Mouse (Mus musculus) cerebral cortex, adult 2 months (tissue): ENCODE data around the gene Cacna1i.

ENCODE experiments used
- WGBS: fragments of 180-500 bp; shearing (Covaris S2); methylation state at CpG from one replicate; pipeline ENCODE4 v1.1.7; 2018; 5-methylcytosine and 5-hydroxymethylcytosine counted together

Cacna1i gene

GRCm38 (mm10) chr15:80327743-80328540, 40.9 kb downstream of the Cacna1i start:
- WGBS, result 67% methylated on average over 13 of the region's 13 CpGs

- WGBS, result 81% methylated on average over 3 of the region's 3 CpGs
Observed at GRCm38 (mm10) chr15:80330276-80330675, 43.2 kb downstream of the Cacna1i start.

DNA sequence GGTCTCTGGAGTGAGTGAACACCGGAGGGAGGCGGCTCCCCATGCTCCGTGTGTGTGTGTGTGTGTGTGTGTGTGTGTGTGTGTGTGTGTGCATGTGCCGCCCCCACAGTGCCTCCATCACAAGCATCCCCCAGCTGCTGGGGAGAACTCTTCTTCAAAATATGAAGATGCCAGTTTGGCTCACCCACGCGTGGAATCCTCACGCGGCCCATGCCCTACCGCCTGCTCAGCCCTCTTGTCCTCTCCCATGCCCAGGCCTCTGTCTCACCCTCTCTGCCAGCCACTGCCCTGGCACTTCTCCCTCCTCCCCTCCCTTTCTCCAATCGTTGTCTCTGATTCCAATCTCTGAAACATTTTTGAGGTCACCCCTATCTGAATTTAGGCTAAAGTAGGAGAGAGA, 47.7 kb downstream of the Cacna1i start:
- 55% methylated on average over 10 of the region's 10 CpGs for WGBS

GRCm38 (mm10) chr15:80335196-80335595, 48.2 kb downstream of the Cacna1i start:
- WGBS, result 53% methylated on average over 7 of the region's 7 CpGs

- 79% methylated on average over 2 of the region's 2 CpGs for WGBS
Observed at GRCm38 (mm10) chr15:80340348-80340747, 53.3 kb downstream of the Cacna1i start.

GRCm38 (mm10) chr15:80342394-80342793, 55.4 kb downstream of the Cacna1i start:
- 80% methylated on average over 4 of the region's 4 CpGs for WGBS

- 47% methylated on average over 10 of the region's 10 CpGs for WGBS
Observed at GRCm38 (mm10) chr15:80343031-80343430, 56.0 kb downstream of the Cacna1i start.

- 93% methylated on average over 5 of the region's 5 CpGs for WGBS
Observed at GRCm38 (mm10) chr15:80343731-80344130, 56.7 kb downstream of the Cacna1i start.

GRCm38 (mm10) chr15:80346510-80346909, 59.5 kb downstream of the Cacna1i start:
- 88% methylated on average over 7 of the region's 7 CpGs for WGBS

DNA sequence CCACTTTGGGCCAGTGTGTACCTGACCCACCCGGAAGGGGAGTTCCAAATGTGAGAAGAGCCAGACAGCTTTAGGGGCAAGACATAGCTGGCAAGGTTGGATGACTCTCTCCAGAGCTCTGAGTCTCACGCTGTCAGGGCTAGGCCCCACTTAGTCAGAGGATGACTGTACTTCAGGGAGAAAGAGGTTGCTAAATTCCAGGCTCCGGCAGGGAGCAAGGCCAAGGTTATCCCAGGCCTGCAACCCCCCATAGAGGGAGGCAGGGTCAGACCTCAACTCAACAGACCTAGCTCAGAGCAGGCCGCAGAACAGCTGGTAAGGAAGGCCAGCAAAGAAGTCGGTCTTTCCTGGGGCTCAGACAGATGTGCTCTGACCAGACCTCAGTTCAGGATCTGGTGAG, 63.4 kb downstream of the Cacna1i start:
- WGBS, result 74% methylated on average over 5 of the region's 5 CpGs

- 58% methylated on average over 19 of the region's 19 CpGs for WGBS
Observed at GRCm38 (mm10) chr15:80358798-80359197, 71.8 kb downstream of the Cacna1i start.

DNA sequence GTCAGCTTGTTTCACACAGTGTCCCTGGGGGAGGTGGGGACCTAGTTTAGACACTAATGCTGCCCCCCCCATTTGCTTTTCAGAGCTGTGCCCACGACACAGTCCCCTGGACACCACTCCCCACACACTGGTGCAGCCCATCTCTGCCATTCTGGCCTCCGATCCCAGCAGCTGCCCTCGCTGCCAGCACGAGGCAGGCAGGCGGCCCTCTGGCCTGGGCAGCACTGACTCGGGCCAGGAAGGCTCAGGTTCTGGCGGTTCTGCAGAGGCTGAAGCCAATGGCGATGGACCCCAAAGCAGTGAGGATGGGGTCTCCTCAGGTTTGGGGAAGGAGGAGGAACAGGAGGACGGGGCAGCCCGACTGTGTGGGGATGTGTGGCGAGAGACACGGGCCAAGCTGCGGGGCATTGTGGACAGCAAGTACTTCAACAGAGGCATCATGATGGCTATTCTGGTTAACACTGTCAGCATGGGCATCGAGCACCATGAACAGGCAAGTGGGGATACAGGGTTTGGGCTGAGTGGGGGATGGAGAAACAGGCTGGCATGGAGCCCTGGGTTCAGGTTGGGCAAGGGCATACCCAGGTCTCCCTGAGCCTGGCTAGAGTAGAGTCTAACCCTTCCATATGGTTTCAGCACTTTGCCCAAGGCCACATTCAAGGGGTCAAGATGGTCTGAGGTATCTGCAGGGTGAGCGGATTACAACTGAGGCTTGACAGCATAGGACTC, 74.9 kb downstream of the Cacna1i start:
- WGBS, result 82% methylated on average over 15 of the region's 15 CpGs

DNA sequence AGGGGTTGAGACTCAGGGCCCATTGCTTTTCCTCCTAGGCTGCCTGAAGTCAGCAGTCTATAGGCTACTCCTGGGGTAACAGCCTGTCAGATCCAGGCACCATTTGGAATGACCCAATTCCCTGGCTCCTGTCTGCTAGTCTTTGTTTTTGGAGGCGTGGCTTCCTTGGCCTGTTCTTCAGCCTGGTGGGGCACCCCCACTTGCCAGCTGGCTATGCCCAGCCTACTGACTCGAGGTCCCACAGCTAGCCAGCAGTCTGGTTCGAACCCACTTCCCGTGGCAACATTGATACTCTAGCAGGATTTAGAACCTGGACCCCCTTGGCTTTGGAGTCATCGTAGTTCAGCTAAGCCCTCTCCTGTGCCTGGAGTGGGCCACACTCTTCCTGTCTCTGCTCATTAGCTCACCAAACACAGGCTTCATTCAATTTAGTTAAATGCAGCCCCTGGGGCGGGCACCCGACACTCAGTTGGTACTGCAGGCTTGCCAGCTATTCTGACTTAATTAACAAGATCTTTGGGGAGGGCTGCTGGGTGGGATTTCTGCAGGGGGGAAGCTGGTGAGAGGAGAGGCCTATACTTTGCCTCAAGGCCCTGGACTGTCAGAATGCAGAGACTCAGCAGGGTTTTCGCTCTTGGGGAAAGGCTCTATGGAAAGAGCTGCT, 75.6 kb downstream of the Cacna1i start:
- WGBS, result 44% methylated on average over 8 of the region's 8 CpGs

- WGBS, result 43% methylated on average over 13 of the region's 13 CpGs
Observed at GRCm38 (mm10) chr15:80363821-80364715, 77.0 kb downstream of the Cacna1i start.

- 47% methylated on average over 16 of the region's 16 CpGs for WGBS
Observed at GRCm38 (mm10) chr15:80366899-80367298, 79.9 kb downstream of the Cacna1i start.

DNA sequence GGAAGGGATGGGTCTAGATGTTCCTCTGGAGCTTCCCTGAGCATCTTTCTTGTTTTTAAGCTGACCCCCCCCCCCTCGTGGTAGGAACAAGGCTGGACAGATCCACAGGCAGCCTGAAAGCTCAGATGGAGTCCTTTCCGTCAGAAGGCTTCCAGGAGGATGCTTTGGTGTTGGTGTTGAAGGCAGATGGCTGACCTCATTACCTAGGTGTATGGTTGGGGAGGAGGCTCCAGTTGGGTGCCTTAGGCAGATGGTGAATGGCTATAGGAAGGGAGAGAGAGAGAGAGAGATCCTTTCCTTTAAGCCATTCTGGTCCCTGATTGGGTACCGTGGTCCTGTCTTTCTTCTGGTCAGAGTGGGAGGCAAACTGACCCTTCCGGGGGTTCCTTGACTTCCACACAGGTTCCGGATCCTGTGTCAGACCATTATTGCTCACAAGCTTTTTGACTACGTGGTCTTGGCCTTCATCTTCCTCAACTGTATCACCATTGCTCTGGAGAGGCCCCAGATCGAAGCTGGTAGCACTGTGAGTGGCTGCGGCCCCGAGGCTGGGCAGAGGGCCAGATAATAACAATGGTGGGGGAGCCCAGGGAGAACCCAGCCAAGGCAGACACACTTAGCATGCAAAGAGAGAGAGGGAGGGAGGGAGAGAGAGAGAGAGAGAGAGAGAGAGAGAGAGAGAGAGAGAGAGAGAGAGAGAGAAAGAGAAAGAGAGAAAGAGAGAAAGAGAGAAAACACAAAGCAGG, 86.4 kb downstream of the Cacna1i start:
- whole genome bisulfite sequencing, result 44% methylated on average over 9 of the region's 9 CpGs

DNA sequence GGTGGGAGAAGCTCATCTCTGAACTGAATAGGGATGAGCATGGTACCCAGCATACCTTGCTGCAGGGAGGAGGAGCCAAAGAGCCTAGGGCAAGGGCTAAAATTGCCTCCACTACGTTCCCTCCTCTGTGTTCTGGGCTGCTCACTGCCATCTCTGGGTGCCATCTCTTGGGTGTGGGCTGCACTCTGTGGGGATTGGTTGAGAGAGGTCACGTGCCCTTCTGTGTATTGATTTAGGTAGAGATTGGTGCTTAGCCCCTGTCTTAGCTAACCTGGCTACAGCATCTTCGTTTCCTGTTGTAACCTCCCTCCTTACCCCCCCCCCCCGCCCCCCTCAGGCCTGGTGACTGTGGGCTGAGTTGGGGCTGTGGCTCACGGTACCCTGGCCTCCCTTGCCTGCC, 87.8 kb downstream of the Cacna1i start:
- 66% methylated on average over 5 of the region's 5 CpGs for WGBS

GRCm38 (mm10) chr15:80387185-80387584, 100.1 kb downstream of the Cacna1i start:
- 87% methylated on average over 2 of the region's 2 CpGs for WGBS

DNA sequence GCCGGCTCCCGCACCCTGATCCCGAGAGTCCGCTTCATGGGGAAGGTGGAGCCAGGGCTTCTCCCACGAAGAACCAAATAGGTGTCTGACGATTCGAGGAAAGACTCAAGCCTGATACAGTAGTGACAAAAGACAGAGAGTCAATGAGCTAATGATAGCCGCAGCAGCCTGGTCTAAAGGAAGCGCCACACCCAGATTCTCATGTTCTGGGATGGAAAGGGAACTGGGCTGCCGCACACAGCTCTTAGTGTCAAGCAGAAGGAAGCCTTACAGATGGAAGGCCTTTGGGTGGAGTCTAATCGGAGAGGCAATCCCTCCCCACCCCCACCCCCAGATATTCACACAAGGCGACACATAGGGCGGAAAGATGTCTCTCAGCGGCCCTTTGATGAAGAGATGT, 104.8 kb downstream of the Cacna1i start:
- WGBS, result 80% methylated on average over 14 of the region's 14 CpGs

- WGBS, result 72% methylated on average over 22 of the region's 22 CpGs
Observed at GRCm38 (mm10) chr15:80395035-80395434, 108.0 kb downstream of the Cacna1i start.

GRCm38 (mm10) chr15:80399451-80399850, 112.4 kb downstream of the Cacna1i start:
- WGBS, result 56% methylated on average over 1 of the region's 1 CpGs
